Mouse (Mus musculus) cerebellum, adult 8-10 months (tissue): Measurements from ENCODE around the gene Cib4.

Experiments
- DNase-seq: peaks from one replicate; pipeline ENCODE4 v3.0.0; 2022

The Cib4 gene

GRCm38 (mm10) chr5:30545698-30546097, at the start of gene Cib4:
Cib4 (minus strand) TSS chr5:30545836.
- no peak for DNase-seq

DNA sequence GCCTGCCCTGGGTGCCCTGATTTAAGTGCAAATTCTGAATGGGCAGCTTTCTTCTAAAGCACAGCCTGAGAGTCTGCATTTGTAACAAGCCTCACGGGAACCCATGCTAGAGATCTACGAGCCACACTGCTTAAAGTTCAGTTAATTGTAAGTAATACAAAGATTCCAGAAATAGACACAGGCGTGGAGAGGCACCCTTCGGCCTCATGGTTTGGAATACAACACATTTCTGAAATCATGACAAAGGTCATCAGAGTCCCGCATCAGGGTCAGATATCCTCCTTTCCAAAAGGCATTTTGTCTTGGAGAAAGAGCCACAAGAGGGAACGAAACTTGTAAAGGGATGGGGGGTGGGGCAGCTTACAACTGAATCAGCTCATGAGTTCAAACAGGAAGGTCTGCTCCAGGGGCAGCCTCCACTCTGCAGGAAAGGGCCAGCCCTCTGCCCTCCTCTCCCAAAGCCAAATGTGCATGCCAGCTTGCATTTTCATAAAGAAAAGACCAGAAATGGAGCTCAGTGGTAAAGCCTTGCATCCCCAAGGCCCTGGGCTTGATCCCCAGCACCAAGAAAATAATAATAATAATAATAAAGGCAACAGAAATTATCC, 49.4 kb upstream of the Cib4 start:
- DNase-seq = no peak

DNA sequence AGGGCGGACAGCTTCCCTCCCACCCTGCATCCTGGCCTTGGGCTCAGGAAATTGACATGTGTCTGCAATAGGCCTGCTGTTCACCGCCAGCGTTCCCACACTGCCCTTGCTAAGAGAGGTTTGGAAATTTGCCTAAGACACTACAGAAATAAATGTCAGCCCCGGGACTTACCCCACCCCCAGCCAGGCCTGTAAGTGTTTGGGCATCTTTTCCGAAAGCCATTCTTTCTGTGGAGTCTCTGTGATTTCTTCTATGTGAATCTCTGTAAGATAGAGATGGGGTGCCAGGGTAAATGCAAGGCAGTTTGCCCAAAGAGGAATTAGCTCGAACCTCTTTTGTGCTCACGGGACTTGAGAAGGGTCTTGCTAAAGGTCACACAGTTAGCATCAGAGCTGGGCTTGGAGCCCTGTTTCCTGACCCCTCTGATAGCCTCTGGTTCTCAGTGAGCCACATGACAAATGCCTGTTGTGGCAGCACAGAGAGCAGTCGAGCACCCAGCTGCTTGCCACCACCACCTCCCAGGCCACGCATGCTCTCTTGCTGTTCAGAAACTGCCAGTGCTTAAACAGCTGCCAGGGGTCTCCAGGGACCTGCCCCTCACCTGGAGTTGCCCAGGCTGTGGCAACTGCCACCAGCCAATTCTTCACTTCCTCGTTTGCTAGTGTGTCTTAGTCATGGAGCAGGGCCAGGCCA, 48.3 kb upstream of the Cib4 start:
- no peak for DNase-seq

GRCm38 (mm10) chr5:30593360-30593759, 47.7 kb upstream of the Cib4 start:
- no peak for DNase-seq

GRCm38 (mm10) chr5:30592279-30592980, 46.8 kb upstream of the Cib4 start:
- peak; percentile 73 for DNase-seq

GRCm38 (mm10) chr5:30591786-30592185, 46.1 kb upstream of the Cib4 start:
- no peak for DNase-seq

DNA sequence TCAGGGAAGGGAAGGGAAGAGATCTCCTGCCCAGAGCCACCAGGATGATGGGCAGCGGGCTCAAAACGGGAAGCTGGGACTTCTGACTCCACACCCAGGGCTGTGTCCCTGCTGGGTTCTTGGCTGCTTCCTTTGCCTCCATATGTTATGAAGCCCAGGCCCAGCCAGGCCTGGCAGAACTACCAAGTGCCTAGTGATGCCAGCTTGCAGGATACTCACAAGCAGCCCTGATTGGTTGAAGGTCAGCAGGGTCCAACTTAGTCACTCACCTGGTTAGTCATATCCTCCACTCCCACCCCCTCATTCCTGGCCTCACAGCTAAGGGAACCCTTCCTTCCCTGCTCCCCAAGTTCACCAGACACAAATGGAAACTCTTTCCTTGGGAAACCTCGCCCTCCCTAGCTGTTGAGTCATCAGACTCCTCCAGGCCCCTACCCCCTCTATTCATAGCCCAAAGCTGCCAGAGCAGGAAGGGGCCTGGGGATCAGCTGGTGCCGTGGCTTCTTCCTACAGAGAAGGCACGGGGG, 45.6 kb upstream of the Cib4 start:
- DNase-seq = peak; percentile 95

- DNase-seq = no peak
Measured at GRCm38 (mm10) chr5:30590231-30590630, 44.6 kb upstream of the Cib4 start.

- DNase-seq = peak; percentile 83
Measured at GRCm38 (mm10) chr5:30589546-30589945, 43.9 kb upstream of the Cib4 start.

DNA sequence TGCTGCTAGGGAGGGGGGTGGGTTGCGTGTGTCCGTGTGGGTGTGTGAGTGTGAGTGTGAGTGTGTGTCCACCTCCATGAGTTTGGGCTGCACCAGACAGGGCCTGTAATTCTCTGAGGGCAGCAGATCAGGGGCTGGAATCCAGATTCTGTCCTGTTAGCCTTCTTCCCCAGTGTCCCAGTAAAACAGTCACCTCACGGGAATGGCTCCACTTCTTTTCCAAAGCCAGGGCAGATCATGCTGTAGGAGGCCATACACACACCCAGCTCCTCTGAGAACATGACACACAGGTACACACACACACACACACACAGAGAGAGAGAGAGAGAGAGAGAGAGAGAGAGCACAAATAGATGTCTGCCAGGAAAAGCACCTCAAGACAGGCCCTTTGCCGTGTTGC, 43.4 kb upstream of the Cib4 start:
- no peak for DNase-seq

DNA sequence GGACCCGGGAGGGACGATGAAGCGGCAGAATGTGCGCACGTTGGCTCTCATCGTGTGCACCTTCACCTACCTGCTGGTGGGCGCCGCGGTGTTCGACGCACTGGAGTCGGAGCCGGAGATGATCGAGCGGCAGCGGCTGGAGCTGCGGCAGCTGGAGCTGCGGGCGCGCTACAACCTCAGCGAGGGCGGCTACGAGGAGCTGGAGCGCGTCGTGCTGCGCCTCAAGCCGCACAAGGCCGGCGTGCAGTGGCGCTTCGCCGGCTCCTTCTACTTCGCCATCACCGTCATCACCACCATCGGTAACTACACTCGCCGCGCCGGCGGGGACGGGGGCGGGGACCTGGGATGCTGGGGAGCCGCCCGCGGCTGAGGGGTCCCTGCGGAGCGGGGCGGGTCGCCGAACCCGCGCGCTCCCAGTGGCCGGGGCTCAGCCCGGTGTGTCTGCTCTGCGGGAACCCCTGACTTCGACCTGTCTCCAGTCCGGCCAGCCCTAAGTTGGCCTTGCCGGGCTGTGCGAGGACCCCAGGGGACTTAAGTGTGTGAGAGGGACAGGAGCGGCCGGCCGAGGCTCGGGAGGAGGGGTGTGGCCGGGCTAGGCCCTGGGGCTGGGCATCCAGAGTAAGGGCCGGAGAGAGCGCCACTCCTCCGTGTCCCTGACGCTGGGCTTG, 42.8 kb upstream of the Cib4 start:
- DNase-seq = peak; percentile 69

DNA sequence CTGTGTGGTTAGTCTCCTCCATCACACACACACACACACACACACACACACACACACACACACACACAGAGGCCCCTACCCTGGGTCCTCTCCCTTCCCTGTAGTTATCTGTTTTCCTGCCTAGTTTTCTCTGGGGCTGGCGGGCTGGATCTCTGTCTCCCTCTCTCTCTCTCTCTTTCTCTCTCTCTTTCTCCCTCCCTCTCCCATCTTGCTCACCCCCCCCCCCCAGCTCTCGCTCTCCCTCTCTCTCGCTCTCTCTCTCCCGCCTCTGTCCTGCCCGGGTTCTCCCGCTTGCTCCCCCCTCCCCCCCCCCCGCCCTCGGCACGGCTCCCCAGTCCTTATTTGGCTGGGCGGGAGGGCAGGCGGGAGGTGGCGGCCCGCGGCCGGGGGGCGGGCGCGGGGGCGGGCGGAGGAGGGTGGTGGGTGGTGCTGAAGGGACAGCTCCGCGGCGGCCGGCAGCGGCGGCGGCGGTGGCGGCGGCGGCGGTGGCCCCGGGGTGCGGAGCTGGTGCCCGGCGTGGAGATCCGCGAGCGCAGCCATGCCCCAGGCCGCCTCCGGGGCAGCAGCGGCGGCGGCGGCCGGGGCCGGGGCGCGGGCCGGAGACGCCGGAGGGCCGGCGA, 42.2 kb upstream of the Cib4 start, which contains the start of gene Kcnk3:
Gene Kcnk3, plus strand, starts transcription at position 490 of the 620 bp plus-strand sequence.
- peak; percentile 65 for DNase-seq

- peak; percentile 55 for DNase-seq
Measured at GRCm38 (mm10) chr5:30587101-30587500, 41.5 kb upstream of the Cib4 start.

DNA sequence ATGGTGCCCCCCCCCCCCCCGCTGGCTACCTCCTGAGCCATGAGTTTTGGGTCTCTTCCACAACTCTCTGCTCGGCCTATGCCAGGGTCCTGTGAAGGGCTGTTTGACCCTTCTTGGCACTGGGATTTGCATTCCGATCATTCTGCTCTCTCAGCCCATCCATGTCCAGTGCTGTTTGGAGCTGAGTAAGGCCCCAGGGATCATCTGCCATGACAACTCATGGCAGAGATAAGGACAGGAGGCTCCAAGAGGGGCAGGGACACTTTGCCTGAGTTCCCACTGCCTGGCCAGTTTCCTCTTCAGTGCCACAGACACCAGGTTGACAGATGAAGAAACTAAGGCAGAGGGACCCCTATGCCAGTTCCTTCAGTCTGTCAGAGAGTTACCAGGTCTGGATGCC, 41.0 kb upstream of the Cib4 start:
- DNase-seq = peak; percentile 77

- no peak for DNase-seq
Measured at GRCm38 (mm10) chr5:30582017-30582416, 36.4 kb upstream of the Cib4 start.

DNA sequence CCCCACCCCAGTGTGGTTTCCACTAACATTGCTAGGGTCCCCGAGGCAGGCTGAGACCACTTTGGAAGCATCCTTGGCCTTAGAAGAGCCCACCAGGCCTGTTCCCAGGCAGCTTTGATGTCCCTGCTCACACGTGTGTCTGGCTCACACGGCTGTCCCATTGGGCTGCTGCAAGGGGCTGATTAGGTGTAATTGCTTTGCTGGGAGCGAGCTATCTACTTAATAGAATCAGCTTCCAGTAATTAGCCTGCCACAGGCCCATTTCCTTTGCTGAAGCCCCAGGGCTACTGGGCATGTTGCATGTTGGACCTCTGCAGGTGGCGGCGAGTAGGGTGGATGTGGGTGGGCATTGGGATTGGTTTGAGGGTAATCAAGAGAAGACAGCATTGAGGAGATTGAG, 35.1 kb upstream of the Cib4 start:
- no peak for DNase-seq

DNA sequence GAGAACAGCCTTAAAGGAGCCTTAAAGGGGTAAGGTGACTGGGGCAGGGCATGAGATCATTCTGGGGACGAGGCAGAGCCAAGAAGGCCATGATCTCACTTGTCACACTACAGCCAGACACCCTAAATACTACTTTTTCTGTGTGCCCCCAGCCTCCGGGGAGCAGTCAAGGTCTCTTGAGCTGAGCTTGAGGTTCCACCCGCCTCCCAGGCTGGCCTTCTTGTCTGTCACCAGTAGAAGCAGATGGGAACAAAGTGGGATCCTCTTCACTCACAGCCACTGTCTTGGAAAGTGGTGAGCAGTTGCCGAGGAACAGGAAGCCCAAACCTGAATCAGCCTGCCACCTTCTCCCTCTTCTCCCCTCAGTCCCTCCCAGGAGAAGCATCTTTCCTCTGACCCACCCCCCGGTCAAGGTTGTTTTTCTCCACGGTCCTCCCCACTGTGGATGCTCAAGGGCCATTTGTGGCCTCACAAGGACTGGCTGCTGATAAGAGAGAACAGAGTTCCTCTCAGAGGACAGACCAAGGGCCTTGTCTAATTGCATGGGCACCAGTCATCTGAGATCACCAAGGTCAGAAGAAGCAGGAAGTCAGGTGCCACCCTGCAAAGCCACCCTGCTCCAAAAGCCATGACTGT, 32.9 kb upstream of the Cib4 start:
- no peak for DNase-seq

GRCm38 (mm10) chr5:30577654-30578310, 32.1 kb upstream of the Cib4 start:
- DNase-seq = peak; percentile 85

GRCm38 (mm10) chr5:30577251-30577650, 31.6 kb upstream of the Cib4 start:
- DNase-seq = no peak

- no peak for DNase-seq
Measured at GRCm38 (mm10) chr5:30576233-30576632, 30.6 kb upstream of the Cib4 start.

DNA sequence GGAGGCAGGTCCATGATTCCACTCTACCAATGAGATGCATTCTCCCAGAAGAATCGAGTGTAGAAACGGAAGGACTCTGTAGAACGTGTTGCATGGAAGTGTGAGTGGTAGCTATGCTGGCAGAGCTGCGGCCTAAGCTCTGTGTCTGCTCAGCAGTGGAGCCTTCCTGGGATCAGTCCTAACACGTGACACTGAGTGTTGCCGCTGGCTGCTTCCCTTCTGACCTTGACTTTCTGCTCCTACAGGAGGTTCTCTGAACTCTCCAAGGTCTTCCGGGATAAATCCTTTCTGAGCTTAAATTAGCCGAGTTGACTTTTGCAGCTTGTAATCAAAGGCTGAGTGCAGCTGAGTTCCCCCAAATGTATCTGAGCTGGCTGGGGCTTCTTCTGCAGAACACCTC, 28.7 kb upstream of the Cib4 start:
- DNase-seq = no peak

- no peak for DNase-seq
Measured at GRCm38 (mm10) chr5:30571820-30572219, 26.2 kb upstream of the Cib4 start.
